20 mouse cellular contexts compared by ENCODE assay signal in genomic region chr14:72146381-72146780, GRCm38 (mm10).
DNase-seq lines count a peak whose midpoint lies in the region; ATAC-seq and TF ChIP-seq lines count a peak whose summit lies in the region.
"Had no signal": no experiment of that assay in that cellular context is flagged by ENCODE, and none has a peak within 500 bp of the region (broad histone marks: within the 10 kb centered on the region; RNA-seq: fewer than 3 reads in every experiment).

No protein-coding gene starts in this region.

- 56% methylated on average over 2 of the region's 2 CpGs for WGBS in heart, embryonic 10.5 days
- 69% methylated on average over 2 of the region's 2 CpGs for WGBS in heart, adult 2 months
- 28% methylated on average over 2 of the region's 2 CpGs for WGBS in midbrain, embryonic 13.5 days
- WGBS in midbrain, postnatal 0 days: 36% methylated on average over 2 of the region's 2 CpGs
- WGBS in embryonic facial prominence, embryonic 10.5 days: 10% methylated on average over 2 of the region's 2 CpGs
- WGBS in lung, adult 2 months: 69% methylated on average over 2 of the region's 2 CpGs

- 0 out of 2 replicates have a peak, but pooled peaks cover 3% of the 10 kb centered on the region for H3K27me3 ChIP-seq in heart, embryonic 10.5 days (ENCODE audit: insufficient read depth, poor library complexity, severe bottlenecking)
- no peaks in the 10 kb centered on the region for H3K27me3 ChIP-seq in heart, adult 2 months (ENCODE audit: control insufficient read depth, insufficient read depth, low read length)
- no peaks in the 10 kb centered on the region for H3K27me3 ChIP-seq in midbrain, embryonic 13.5 days
- H3K27me3 ChIP-seq in midbrain, postnatal 0 days (ENCODE audit: insufficient read depth, low read length): no peaks in the 10 kb centered on the region; the same call in 1 of the 2 replicates
- 0 out of 2 replicates have a peak, but pooled peaks cover 6% of the 10 kb centered on the region for H3K27me3 ChIP-seq in embryonic facial prominence, embryonic 10.5 days (replicated peaks; ENCODE audit: low read depth, poor library complexity, severe bottlenecking)
- H3K27me3 ChIP-seq: embryonic facial prominence, embryonic 12.5 days; forebrain, embryonic 13.5 days had no signal

- TF ChIP-seq CTCF in heart, adult 2 months (IDR thresholded peaks at IDR 0.05): no peak
- no peak for TF ChIP-seq CTCF in midbrain, postnatal 0 days (IDR thresholded peaks at IDR 0.05)
- no peak for TF ChIP-seq CTCF in lung, adult 2 months (IDR thresholded peaks at IDR 0.05; ENCODE audit: insufficient read depth, low read length)

- intact Hi-C loops in heart, adult 2 months (cut with DNase I): no loop called here

- no peak for TF ChIP-seq EP300 in heart, adult 2 months (IDR thresholded peaks at IDR 0.05; ENCODE audit: insufficient read depth, low read depth, low read length)

- no peaks in the 10 kb centered on the region for H3K9me3 ChIP-seq in heart, embryonic 10.5 days
- no peaks in the 10 kb centered on the region for H3K9me3 ChIP-seq in midbrain, embryonic 13.5 days
- H3K9me3 ChIP-seq in midbrain, postnatal 0 days (ENCODE audit: low read length): no peaks in the 10 kb centered on the region
- no peaks in the 10 kb centered on the region for H3K9me3 ChIP-seq in embryonic facial prominence, embryonic 10.5 days
- H3K9me3 ChIP-seq: embryonic facial prominence, embryonic 12.5 days; forebrain, embryonic 13.5 days; heart, embryonic 13.5 days had no signal

- H3K4me1 ChIP-seq in heart, embryonic 10.5 days: peaks cover 13% of the 10 kb centered on the region
- no peaks in the 10 kb centered on the region for H3K4me1 ChIP-seq in heart, adult 2 months (ENCODE audit: control insufficient read depth, insufficient read depth, low read length)
- H3K4me1 ChIP-seq in midbrain, embryonic 13.5 days (replicated peaks): peaks cover 28% of the 10 kb centered on the region
- H3K4me1 ChIP-seq in midbrain, postnatal 0 days (ENCODE audit: insufficient read depth, low read length): no peaks in the 10 kb centered on the region; the same call in 1 of the 2 replicates
- H3K4me1 ChIP-seq in embryonic facial prominence, embryonic 10.5 days: peaks cover 47% of the 10 kb centered on the region
- no peaks in the 10 kb centered on the region for H3K4me1 ChIP-seq in lung, adult 2 months (ENCODE audit: control insufficient read depth, insufficient read depth, low read length)

- H3K4me2 ChIP-seq in midbrain, embryonic 13.5 days (replicated peaks): no peak overlapping the region
- H3K4me2 ChIP-seq in midbrain, postnatal 0 days (ENCODE audit: low read depth, low read length, poor library complexity, severe bottlenecking): no peak overlapping the region
- H3K4me2 ChIP-seq: embryonic facial prominence, embryonic 12.5 days; forebrain, embryonic 13.5 days; heart, embryonic 13.5 days had no signal

- ATAC-seq in midbrain, embryonic 13.5 days: no peak
- ATAC-seq in midbrain, postnatal 0 days (ENCODE audit: low FRiP score): no peak
- ATAC-seq: forebrain, embryonic 13.5 days; intestine, embryonic 16.5 days had no signal

- H3K27ac ChIP-seq in heart, embryonic 10.5 days: no peak overlapping the region
- H3K27ac ChIP-seq in heart, adult 2 months: no peak overlapping the region
- H3K27ac ChIP-seq in midbrain, embryonic 13.5 days: peak overlapping the region; percentile 19; the same call in 1 of the 2 replicates
- no peak overlapping the region for H3K27ac ChIP-seq in midbrain, postnatal 0 days (ENCODE audit: low read depth, low read length)
- peak overlapping the region; percentile 44 for H3K27ac ChIP-seq in embryonic facial prominence, embryonic 10.5 days (replicated peaks)
- H3K27ac ChIP-seq: embryonic facial prominence, embryonic 12.5 days; forebrain, embryonic 13.5 days; heart, embryonic 13.5 days had no signal

- no peak overlapping the region for H3K4me3 ChIP-seq in heart, embryonic 10.5 days
- no peak overlapping the region for H3K4me3 ChIP-seq in heart, adult 2 months
- no peak overlapping the region for H3K4me3 ChIP-seq in midbrain, embryonic 13.5 days (replicated peaks)
- no peak overlapping the region for H3K4me3 ChIP-seq in midbrain, postnatal 0 days (ENCODE audit: low read depth, low read length)
- no peak overlapping the region for H3K4me3 ChIP-seq in embryonic facial prominence, embryonic 10.5 days
- H3K4me3 ChIP-seq in lung, adult 2 months (replicated peaks; ENCODE audit: extremely low read depth, low read depth, low read length): no peak overlapping the region
- H3K4me3 ChIP-seq: embryonic facial prominence, embryonic 12.5 days; forebrain, embryonic 13.5 days; heart, embryonic 13.5 days had no signal

- H3K79me2 ChIP-seq in heart, adult 2 months (replicated peaks; ENCODE audit: control insufficient read depth, insufficient read depth, low read length): no peaks in the 10 kb centered on the region

- no peak for TF ChIP-seq POLR2A in heart, adult 2 months (IDR thresholded peaks at IDR 0.05; ENCODE audit: insufficient read depth, low read depth, low read length)
- TF ChIP-seq POLR2A in lung, adult 2 months (IDR thresholded peaks at IDR 0.05; ENCODE audit: borderline replicate concordance, extremely low read depth, low read depth, low read length): no peak

- H3K36me3 ChIP-seq in heart, embryonic 10.5 days: no peaks in the 10 kb centered on the region
- no peaks in the 10 kb centered on the region for H3K36me3 ChIP-seq in heart, adult 2 months (ENCODE audit: control insufficient read depth, insufficient read depth, low read length)
- H3K36me3 ChIP-seq in midbrain, embryonic 13.5 days: no peaks in the 10 kb centered on the region
- H3K36me3 ChIP-seq in midbrain, postnatal 0 days (ENCODE audit: insufficient read depth, low read length): no peaks in the 10 kb centered on the region
- H3K36me3 ChIP-seq in embryonic facial prominence, embryonic 10.5 days (replicated peaks): no peaks in the 10 kb centered on the region
- H3K36me3 ChIP-seq: embryonic facial prominence, embryonic 12.5 days; heart, embryonic 13.5 days had no signal

- DNase-seq in heart, embryonic 10.5 days (ENCODE audit: low spot score): peak; percentile 22
- DNase-seq in heart, adult 2 months: no peak
- no peak for DNase-seq in midbrain, postnatal 0 days (ENCODE audit: low spot score)
- DNase-seq in embryonic facial prominence, embryonic 10.5 days (ENCODE audit: low spot score): no peak
- peak; percentile 53 for DNase-seq in retina, postnatal 1 day
- DNase-seq in lung, adult 2 months: no peak
- DNase-seq: adrenal gland, adult 2 months; adrenal gland, postnatal 25 days; cerebellum, adult 11 months; cerebellum, adult 8-10 months; cerebellum, postnatal 14 days; embryo, embryonic 11 days; gastrocnemius, postnatal 36 days; heart, adult 18-20 months; heart, postnatal 36 days had no signal

- no peak overlapping the region for H3K9ac ChIP-seq in heart, adult 2 months (ENCODE audit: low read depth, low read length)
- H3K9ac ChIP-seq in midbrain, embryonic 13.5 days (replicated peaks): no peak overlapping the region
- H3K9ac ChIP-seq in midbrain, postnatal 0 days (replicated peaks; ENCODE audit: low read length, poor library complexity, severe bottlenecking): no peak overlapping the region
- H3K9ac ChIP-seq: embryonic facial prominence, embryonic 12.5 days; forebrain, embryonic 13.5 days; heart, embryonic 13.5 days had no signal

Comparison
In these comparisons a context has a peak if more than half of its experiments do, and no peak if none do; other contexts are left out.
1. DNase-seq: peak in heart, embryonic 10.5 days (single experiment) and retina, postnatal 1 day (single experiment); none in heart, adult 2 months (0 of 2), midbrain, postnatal 0 days (single experiment), embryonic facial prominence, embryonic 10.5 days (single experiment) and lung, adult 2 months (single experiment).
2. H3K27ac ChIP-seq: peak in midbrain, embryonic 13.5 days (single experiment) and embryonic facial prominence, embryonic 10.5 days (single experiment); none in heart, embryonic 10.5 days (single experiment), heart, adult 2 months (single experiment) and midbrain, postnatal 0 days (single experiment).